Mouse (Mus musculus) MEL (cell line): ENCODE measurements around the gene Fbxl8. TPM values are rescaled to one million over a fixed set of nuclear protein-coding genes. Genes with fewer than 3 reads are reported as not detected.

ENCODE experiments used
- DNase-seq: peaks from one replicate; pipeline ENCODE4 v3.0.0; 2011; ENCODE audit warnings: low read depth, low spot score
- H3K27ac ChIP-seq: 2 replicates; pipeline ENCODE4 v1.5.1; 2012; ENCODE audit warnings: low read depth, mild to moderate bottlenecking, control low read depth, low read length, moderate library complexity; ENCODE audit not compliant: control insufficient read depth
- H3K27me3 ChIP-seq, 2 experiments: fragments of 150-350 bp in 1 of 2; sonication (generic) in 1 of 2; 2 replicates each; pipeline ENCODE4 v1.6.1; 2012; ENCODE audit warnings: low read length in 2 of 2, mild to moderate bottlenecking in 2 of 2, improper control_type of control experiment in 1 of 2, moderate library complexity in 1 of 2; ENCODE audit not compliant: insufficient read depth in 2 of 2, control insufficient read depth in 1 of 2
- H3K36me3 ChIP-seq, 2 experiments: 2 replicates each; pipeline ENCODE4 v1.6.1; 2012 to 2014; ENCODE audit warnings: low read length in 2 of 2, improper control_type of control experiment in 1 of 2, inconsistent platforms in 1 of 2, mild to moderate bottlenecking in 1 of 2; ENCODE audit not compliant: insufficient read depth in 2 of 2, control insufficient read depth in 1 of 2
- H3K4me1 ChIP-seq, 2 experiments: fragments of 150-350 bp in 1 of 2; sonication (generic) in 1 of 2; 2 replicates each; pipeline ENCODE4 v1.6.1; 2012; ENCODE audit warnings: low read length in 2 of 2, improper control_type of control experiment in 1 of 2, mild to moderate bottlenecking in 1 of 2; ENCODE audit not compliant: insufficient read depth in 2 of 2, control insufficient read depth in 1 of 2
- H3K4me3 ChIP-seq, 2 experiments: fragments of 150-350 bp in 1 of 2; sonication (generic) in 1 of 2; 2 replicates each; pipeline ENCODE4 v1.5.1; 2012; ENCODE audit warnings: low read depth in 2 of 2, low read length in 2 of 2, mild to moderate bottlenecking in 2 of 2, moderate library complexity in 2 of 2, control low read depth in 1 of 2, improper control_type of control experiment in 1 of 2; ENCODE audit not compliant: control insufficient read depth in 1 of 2, insufficient read depth in 1 of 2
- H3K79me2 ChIP-seq: 2 replicates; pipeline ENCODE4 v1.6.1; 2012; ENCODE audit warnings: mild to moderate bottlenecking, low read length, moderate library complexity; ENCODE audit not compliant: control insufficient read depth, poor library complexity, insufficient read depth
- H3K9ac ChIP-seq: 2 replicates; pipeline ENCODE4 v1.6.1; 2012; ENCODE audit warnings: low read depth, mild to moderate bottlenecking, control low read depth, low read length, moderate library complexity; ENCODE audit not compliant: control insufficient read depth, poor library complexity, severe bottlenecking
- H3K9me3 ChIP-seq: fragments of 150-350 bp; sonication (generic); replicated peaks from 2 replicates; pipeline ENCODE4 v1.6.1; 2012; ENCODE audit warnings: mild to moderate bottlenecking, low read length, improper control_type of control experiment, moderate library complexity; ENCODE audit not compliant: insufficient read depth
- BHLHE40 ChIP-seq: IDR thresholded peaks from 2 replicates; pipeline ENCODE4 v1.6.1; 2012; ENCODE audit warnings: low read depth, mild to moderate bottlenecking, inconsistent platforms, low read length, improper control_type of control experiment, borderline replicate concordance
- CHD1 ChIP-seq: IDR thresholded peaks from 2 replicates; pipeline ENCODE4 v1.6.1; 2012; ENCODE audit warnings: low read depth, mild to moderate bottlenecking, inconsistent platforms, low read length, improper control_type of control experiment
- CHD2 ChIP-seq: IDR thresholded peaks from 2 replicates; pipeline ENCODE4 v1.6.1; 2011; ENCODE audit warnings: low read length, improper control_type of control experiment
- CTCF ChIP-seq, 3 experiments: IDR thresholded peaks in 2 of 3; conservative IDR thresholded peaks in 1 of 3; 2 replicates each; pipeline ENCODE4 v1.5.1; 2011 to 2012; ENCODE audit warnings: low read length in 3 of 3, low read depth in 2 of 3, mild to moderate bottlenecking in 2 of 3, improper control_type of control experiment in 1 of 3, inconsistent platforms in 1 of 3, mixed read lengths in 1 of 3, moderate library complexity in 1 of 3; ENCODE audit not compliant: control insufficient read depth in 1 of 3, insufficient read depth in 1 of 3, poor library complexity in 1 of 3, severe bottlenecking in 1 of 3
- E2F4 ChIP-seq: IDR thresholded peaks from 2 replicates; pipeline ENCODE4 v1.6.1; 2011; ENCODE audit warnings: low read depth, low read length, improper control_type of control experiment, borderline replicate concordance
- ELF1 ChIP-seq: IDR thresholded peaks from 2 replicates; pipeline ENCODE4 v1.6.1; 2014; ENCODE audit warnings: low read depth, mild to moderate bottlenecking, inconsistent platforms, low read length, improper control_type of control experiment, moderate library complexity
- GABPA ChIP-seq: IDR thresholded peaks from 2 replicates; pipeline ENCODE4 v1.6.1; 2012; ENCODE audit warnings: low read depth, mild to moderate bottlenecking, inconsistent platforms, low read length, improper control_type of control experiment, moderate library complexity
- GATA1 ChIP-seq: IDR thresholded peaks from 2 replicates; pipeline ENCODE4 v1.6.1; 2011; ENCODE audit warnings: low read depth, low read length, improper control_type of control experiment
- HCFC1 ChIP-seq: IDR thresholded peaks from 2 replicates; pipeline ENCODE4 v1.6.1; 2012; ENCODE audit warnings: low read depth, mild to moderate bottlenecking, inconsistent platforms, low read length, improper control_type of control experiment, moderate library complexity
- MAX ChIP-seq: IDR thresholded peaks from 2 replicates; pipeline ENCODE4 v1.6.1; 2011; ENCODE audit warnings: low read length, improper control_type of control experiment
- MAZ ChIP-seq: IDR thresholded peaks from 2 replicates; pipeline ENCODE4 v1.6.1; 2012; ENCODE audit warnings: low read depth, mild to moderate bottlenecking, inconsistent platforms, low read length, improper control_type of control experiment
- MEF2A ChIP-seq: IDR thresholded peaks from 2 replicates; pipeline ENCODE4 v1.6.1; 2014; ENCODE audit warnings: low read depth, mild to moderate bottlenecking, inconsistent platforms, low read length, improper control_type of control experiment; ENCODE audit not compliant: poor library complexity, insufficient replicate concordance, severe bottlenecking; ENCODE audit errors: extremely low read depth
- MXI1 ChIP-seq: IDR thresholded peaks from 2 replicates; pipeline ENCODE4 v1.6.1; 2011; ENCODE audit warnings: mild to moderate bottlenecking, low read depth, low read length, improper control_type of control experiment
- MYC ChIP-seq: IDR thresholded peaks from 2 replicates; pipeline ENCODE4 v1.6.1; 2011; ENCODE audit warnings: low read depth, mild to moderate bottlenecking, low read length, improper control_type of control experiment, moderate library complexity
- NRF1 ChIP-seq: IDR thresholded peaks from 2 replicates; pipeline ENCODE4 v1.6.1; 2014; ENCODE audit warnings: low read depth, mild to moderate bottlenecking, inconsistent platforms, low read length, improper control_type of control experiment, moderate library complexity; ENCODE audit not compliant: poor library complexity, insufficient read depth, severe bottlenecking
- POLR2A ChIP-seq, 2 experiments: IDR thresholded peaks; 2 replicates each; pipeline ENCODE4 v1.6.1; 2011 to 2012; ENCODE audit warnings: low read length in 2 of 2, mild to moderate bottlenecking in 2 of 2, control low read depth in 1 of 2, improper control_type of control experiment in 1 of 2, low read depth in 1 of 2, moderate library complexity in 1 of 2; ENCODE audit not compliant: control insufficient read depth in 1 of 2, insufficient read depth in 1 of 2, poor library complexity in 1 of 2
- POLR2AphosphoS2 ChIP-seq: IDR thresholded peaks from 2 replicates; pipeline ENCODE4 v1.6.1; 2011; ENCODE audit warnings: low read length, improper control_type of control experiment
- RAD21 ChIP-seq: IDR thresholded peaks from 2 replicates; pipeline ENCODE4 v1.6.1; 2011; ENCODE audit warnings: mild to moderate bottlenecking, low read depth, low read length, improper control_type of control experiment
- SIN3A ChIP-seq: IDR thresholded peaks from 2 replicates; pipeline ENCODE4 v1.6.1; 2012; ENCODE audit warnings: low read length, improper control_type of control experiment, inconsistent platforms
- SMC3 ChIP-seq: IDR thresholded peaks from 2 replicates; pipeline ENCODE4 v1.6.1; 2011; ENCODE audit warnings: low read depth, low read length, improper control_type of control experiment
- TBP ChIP-seq: IDR thresholded peaks from 2 replicates; pipeline ENCODE4 v1.8.0; 2011; ENCODE audit warnings: low read depth, low read length, improper control_type of control experiment
- TCF12 ChIP-seq: IDR thresholded peaks from 2 replicates; pipeline ENCODE4 v1.6.1; 2014; ENCODE audit warnings: low read depth, mild to moderate bottlenecking, inconsistent platforms, low read length, improper control_type of control experiment, moderate library complexity
- USF1 ChIP-seq: IDR thresholded peaks from 2 replicates; pipeline ENCODE4 v1.6.1; 2014; ENCODE audit warnings: low read depth, mild to moderate bottlenecking, inconsistent platforms, low read length, improper control_type of control experiment, moderate library complexity
- USF2 ChIP-seq, 2 experiments: IDR thresholded peaks; 2 replicates each; pipeline ENCODE4 v1.6.1; 2011 to 2012; ENCODE audit warnings: improper control_type of control experiment in 2 of 2, low read length in 2 of 2, borderline replicate concordance in 1 of 2, inconsistent platforms in 1 of 2, low read depth in 1 of 2, mild to moderate bottlenecking in 1 of 2; ENCODE audit not compliant: insufficient read depth in 1 of 2
- ZKSCAN1 ChIP-seq: IDR thresholded peaks from 2 replicates; pipeline ENCODE4 v1.6.1; 2012; ENCODE audit warnings: low read depth, mild to moderate bottlenecking, inconsistent platforms, low read length, improper control_type of control experiment, moderate library complexity
- ZMIZ1 ChIP-seq: IDR thresholded peaks from 2 replicates; pipeline ENCODE4 v1.6.1; 2012; ENCODE audit warnings: low read depth, mild to moderate bottlenecking, inconsistent platforms, low read length, improper control_type of control experiment, moderate library complexity
- ZNF384 ChIP-seq: IDR thresholded peaks from 2 replicates; pipeline ENCODE4 v1.6.1; 2012; ENCODE audit warnings: low read depth, mild to moderate bottlenecking, inconsistent platforms, low read length, improper control_type of control experiment
- polyA plus RNA-seq, 2 experiments: library from polyadenylated mRNA; stranded (reverse) in 1 of 2; unstranded in 1 of 2; fragments of >175 nt in 1 of 2; fragments of >200 nt in 1 of 2; gene quantifications; 2 replicates each; pipeline versions ENCODE4 v1.2.1 to v1.2.4; 2012; ENCODE audit warnings: low replicate concordance in 2 of 2, low read depth in 1 of 2; ENCODE audit not compliant: insufficient read length in 2 of 2, insufficient read depth in 1 of 2, missing spikeins in 1 of 2
- total RNA-seq: library from RNA; depleted of rRNA; stranded (reverse); fragments of 300-350 nt; gene quantifications from 2 replicates; pipeline ENCODE4 v1.2.3, GENCODE M21; 2012

Gene Fbxl8
- total and polyA plus RNA-seq, 3 experiments, result 4.1 to 7.2 TPM; not detected in 1

- TF ChIP-seq TBP, result no peak
- TF ChIP-seq ZKSCAN1, result no peak
- TF ChIP-seq CHD1, result no peak
- TF ChIP-seq HCFC1, result no peak
- no peak for TF ChIP-seq MAZ
- TF ChIP-seq ZMIZ1, result no peak
- TF ChIP-seq TCF12, result no peak
- no peak for TF ChIP-seq CHD2
- no peak for TF ChIP-seq BHLHE40
- TF ChIP-seq MYC, result no peak
- no peak for TF ChIP-seq USF1
- TF ChIP-seq ELF1, result no peak
- no peak overlapping the region for H3K9ac ChIP-seq
- H3K36me3 ChIP-seq, result peaks cover 0 to 13% of the 10 kb centered on the region in 2 experiments; a peak in 3 of 4 replicates
- peaks cover 2 to 14% of the 10 kb centered on the region in 2 experiments; a peak in 3 of 4 replicates for H3K4me1 ChIP-seq
- DNase-seq, result no peak
- H3K27me3 ChIP-seq, result no peaks in the 10 kb centered on the region
- H3K9me3 ChIP-seq, result no peaks in the 10 kb centered on the region
- no peak overlapping the region for H3K27ac ChIP-seq
- H3K4me3 ChIP-seq, result no peak overlapping the region
- H3K79me2 ChIP-seq, result no peaks in the 10 kb centered on the region; the same call in 1 of the 2 replicates
Observed at GRCm38 (mm10) chr8:105253766-105254151, 10.7 kb upstream of the Fbxl8 start.

- Histone ChIP-seq H3K4me3 (peak overlapping the region; percentile 55 to 63), H3K4me1 (peaks cover 2 to 14% of the 10 kb centered on the region in 2 experiments; a peak in 3 of 4 replicates), H3K9ac (peak overlapping the region; percentile 82), H3K9me3 (no peaks in the 10 kb centered on the region), H3K79me2 (no peaks in the 10 kb centered on the region; the same call in 1 of the 2 replicates), H3K27me3 (no peaks in the 10 kb centered on the region), H3K27ac (peak overlapping the region; percentile 63), H3K36me3 (peaks cover 0 to 13% of the 10 kb centered on the region in 2 experiments; a peak in 3 of 4 replicates)
- peak; percentile 84 for TF ChIP-seq POLR2AphosphoS2
- peak; percentile 63 to 90 (median 89) for TF ChIP-seq CTCF (IDR thresholded peaks at IDR 0.05 in 2 of 3, conservative IDR thresholded peaks at IDR 0.05 in 1 of 3; ENCODE audit: control insufficient read depth in 1 of 3, insufficient read depth in 1 of 3, low read depth in 2 of 3, low read length in 3 of 3, poor library complexity in 1 of 3, severe bottlenecking in 1 of 3)
- TF ChIP-seq NRF1, result peak; percentile 33; the same call in 1 of the 2 replicates
- TF ChIP-seq USF2 (IDR thresholded peaks at IDR 0.05; ENCODE audit: borderline replicate concordance in 1 of 2, insufficient read depth in 1 of 2, low read depth in 1 of 2, low read length in 2 of 2), result no peak
- peak; percentile 73; the same call in 1 of the 2 replicates for TF ChIP-seq BHLHE40
- TF ChIP-seq MAX, result peak; percentile 68
- peak; percentile 86 for TF ChIP-seq MXI1
- no peak for TF ChIP-seq GATA1
- no peak for TF ChIP-seq CHD2
- TF ChIP-seq SIN3A, result peak; percentile 65
- TF ChIP-seq USF1, result no peak
- TF ChIP-seq GABPA, result no peak
- TF ChIP-seq E2F4, result peak; percentile 55; the same call in 1 of the 2 replicates
- 0 out of 2 replicates have a peak, but pooled peaks have one; percentile 63 for TF ChIP-seq MYC
- TF ChIP-seq ZNF384, result no peak
- TF ChIP-seq HCFC1, result peak; percentile 61
- peak in 1 of 2 experiments; percentile 56; a peak in 2 of 4 replicates for TF ChIP-seq POLR2A (IDR thresholded peaks at IDR 0.05; ENCODE audit: control insufficient read depth in 1 of 2, insufficient read depth in 1 of 2, low read depth in 1 of 2, low read length in 2 of 2, poor library complexity in 1 of 2)
- TF ChIP-seq ZMIZ1, result peak; percentile 52; the same call in 1 of the 2 replicates
- peak; percentile 36 for TF ChIP-seq RAD21
- no peak for TF ChIP-seq MEF2A
- peak; percentile 77 for TF ChIP-seq SMC3
- no peak for TF ChIP-seq ZKSCAN1
- DNase-seq, result peak; percentile 93
Observed at GRCm38 (mm10) chr8:105254152-105254965, 10.1 kb upstream of the Fbxl8 start.
